Mouse (Mus musculus): ENCODE results near the gene Rrbp1. TPM values are rescaled to one million over a fixed set of nuclear protein-coding genes. Genes with fewer than 3 reads are reported as not detected.

Gene Rrbp1
- polyA plus RNA-seq, 1 experiment from 2014 or later = 152 TPM

GRCm38 (mm10) chr2:143975146-143975649, 35.9 kb downstream of the Rrbp1 start:
- ATAC-seq (ENCODE audit: insufficient number of reproducible peaks, low FRiP score, low TSS enrichment, low read depth) = no peak

DNA sequence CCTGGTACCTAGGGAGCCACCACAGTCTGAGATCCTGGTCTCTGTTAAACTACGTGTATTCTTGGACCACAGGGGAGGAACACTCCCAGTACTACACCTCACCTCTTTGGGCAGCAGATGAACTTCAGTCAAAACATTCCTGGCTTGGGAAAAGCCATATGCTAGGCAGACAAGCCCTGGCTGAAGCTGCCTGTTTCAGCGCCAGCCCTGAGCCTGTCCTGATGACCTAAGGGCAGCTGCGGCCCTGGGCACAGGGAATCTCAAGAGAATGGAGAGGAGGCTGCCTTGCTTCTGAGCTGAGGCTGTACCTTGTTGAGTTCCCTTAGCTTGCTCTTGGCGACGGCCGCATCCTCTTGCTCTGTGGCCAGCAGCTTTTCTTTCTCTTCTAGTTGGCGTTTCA, 37.9 kb downstream of the Rrbp1 start:
- Histone ChIP-seq H3K4me3 (no peak overlapping the region), H3K9me3 (no peaks in the 10 kb centered on the region), H3K4me2 (no peak overlapping the region), H3K9ac (no peak overlapping the region), H3K27me3 (no peaks in the 10 kb centered on the region), H3K27ac (no peak overlapping the region), H3K36me3 (peaks cover 86% of the 10 kb centered on the region), H3K4me1 (peaks cover 5% of the 10 kb centered on the region; the same call in 1 of the 2 replicates)
- no peak for ATAC-seq (ENCODE audit: insufficient number of reproducible peaks, low FRiP score, low TSS enrichment, low read depth)
- 87% methylated on average over 7 of the region's 7 CpGs for WGBS

More at GRCm38 (mm10) chr2:143975146-143975649, 35.9 kb downstream of the Rrbp1 start:
- no peaks in the 10 kb centered on the region for H3K27me3 ChIP-seq
- no peak overlapping the region for H3K4me2 ChIP-seq
- no peaks in the 10 kb centered on the region for H3K9me3 ChIP-seq
- WGBS = 91% methylated on average over 5 of the region's 5 CpGs
- no peak overlapping the region for H3K9ac ChIP-seq
- no peak overlapping the region for H3K4me3 ChIP-seq
- peaks cover 76% of the 10 kb centered on the region for H3K36me3 ChIP-seq
- H3K27ac ChIP-seq = no peak overlapping the region
- peaks cover 5% of the 10 kb centered on the region for H3K4me1 ChIP-seq

- peaks cover 92% of the 10 kb centered on the region for H3K36me3 ChIP-seq
These were observed 39.2 kb downstream of the Rrbp1 start for GRCm38 (mm10) chr2:143971887-143972286.

GRCm38 (mm10) chr2:143970841-143971240, 40.2 kb downstream of the Rrbp1 start:
- Histone ChIP-seq H3K4me3 (no peak overlapping the region), H3K4me2 (no peak overlapping the region), H3K9me3 (no peaks in the 10 kb centered on the region), H3K27me3 (no peaks in the 10 kb centered on the region), H3K4me1 (no peaks in the 10 kb centered on the region), H3K27ac (no peak overlapping the region), H3K36me3 (peaks cover 93% of the 10 kb centered on the region), H3K9ac (no peak overlapping the region)
- 77% methylated on average over 2 of the region's 2 CpGs for WGBS
- no peak for ATAC-seq (ENCODE audit: insufficient number of reproducible peaks, low FRiP score, low TSS enrichment, low read depth)

More at GRCm38 (mm10) chr2:143971887-143972286, 39.2 kb downstream of the Rrbp1 start:
- 89% methylated on average over 2 of the region's 2 CpGs for WGBS
- H3K9me3 ChIP-seq = no peaks in the 10 kb centered on the region
- H3K9ac ChIP-seq = no peak overlapping the region
- H3K27ac ChIP-seq = no peak overlapping the region
- H3K4me3 ChIP-seq = no peak overlapping the region
- H3K4me1 ChIP-seq = no peaks in the 10 kb centered on the region
- no peaks in the 10 kb centered on the region for H3K27me3 ChIP-seq
- no peak overlapping the region for H3K4me2 ChIP-seq
- ATAC-seq (ENCODE audit: insufficient number of reproducible peaks, low FRiP score, low TSS enrichment, low read depth) = no peak

GRCm38 (mm10) chr2:143969260-143969659, 41.8 kb downstream of the Rrbp1 start:
- no peaks in the 10 kb centered on the region for H3K4me1 ChIP-seq
- H3K4me2 ChIP-seq = no peak overlapping the region
- peaks cover 95% of the 10 kb centered on the region for H3K36me3 ChIP-seq
- no peak overlapping the region for H3K4me3 ChIP-seq
- H3K9me3 ChIP-seq = no peaks in the 10 kb centered on the region
- WGBS = 86% methylated on average over 7 of the region's 7 CpGs
- H3K9ac ChIP-seq = no peak overlapping the region
- no peak for ATAC-seq (ENCODE audit: insufficient number of reproducible peaks, low FRiP score, low TSS enrichment, low read depth)
- no peaks in the 10 kb centered on the region for H3K27me3 ChIP-seq
- H3K27ac ChIP-seq = no peak overlapping the region

- 100% methylated on average over 1 of the region's 1 CpGs for WGBS
- Histone ChIP-seq H3K9ac (no peak overlapping the region), H3K9me3 (no peaks in the 10 kb centered on the region; the same call in 1 of the 2 replicates), H3K27me3 (no peaks in the 10 kb centered on the region), H3K4me1 (no peaks in the 10 kb centered on the region), H3K36me3 (peaks cover 81% of the 10 kb centered on the region), H3K4me2 (no peak overlapping the region), H3K27ac (no peak overlapping the region), H3K4me3 (no peak overlapping the region)
- no peak for ATAC-seq (ENCODE audit: insufficient number of reproducible peaks, low FRiP score, low TSS enrichment, low read depth)
These were observed 47.7 kb downstream of the Rrbp1 start for GRCm38 (mm10) chr2:143963318-143963717.

- no peaks in the 10 kb centered on the region for H3K27me3 ChIP-seq
- no peak overlapping the region for H3K4me2 ChIP-seq
- WGBS = 95% methylated on average over 5 of the region's 5 CpGs
- ATAC-seq (ENCODE audit: insufficient number of reproducible peaks, low FRiP score, low TSS enrichment, low read depth) = no peak
- no peak overlapping the region for H3K4me3 ChIP-seq
- no peaks in the 10 kb centered on the region; the same call in 1 of the 2 replicates for H3K9me3 ChIP-seq
- H3K4me1 ChIP-seq = no peaks in the 10 kb centered on the region
- peaks cover 81% of the 10 kb centered on the region for H3K36me3 ChIP-seq
- no peak overlapping the region for H3K9ac ChIP-seq
- H3K27ac ChIP-seq = no peak overlapping the region
These were observed 48.9 kb downstream of the Rrbp1 start for GRCm38 (mm10) chr2:143962192-143962591.

DNA sequence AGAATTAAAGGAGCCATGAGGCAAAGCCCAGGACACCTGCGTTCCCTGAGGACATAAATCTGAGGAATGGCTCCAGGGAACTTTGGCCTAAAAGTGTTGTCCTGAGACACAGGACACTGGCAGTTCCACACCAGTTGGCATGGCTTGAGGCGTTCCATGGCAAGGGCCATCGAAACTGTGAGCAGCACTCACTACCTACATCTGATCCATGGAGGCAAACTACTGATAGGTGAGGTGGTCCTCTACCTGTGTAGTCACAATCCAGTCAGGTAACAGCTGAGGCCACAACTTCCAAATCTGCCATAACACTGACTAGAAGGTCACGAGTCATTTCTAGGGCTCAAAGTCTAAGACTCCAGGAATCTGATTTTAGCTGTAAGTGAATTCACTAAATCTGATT, 55.3 kb downstream of the Rrbp1 start:
- Histone ChIP-seq H3K9me3 (no peaks in the 10 kb centered on the region; the same call in 1 of the 2 replicates), H3K27ac (no peak overlapping the region), H3K36me3 (peaks cover 81% of the 10 kb centered on the region), H3K4me3 (no peak overlapping the region), H3K4me2 (no peak overlapping the region), H3K27me3 (no peaks in the 10 kb centered on the region), H3K4me1 (peaks cover 12% of the 10 kb centered on the region; the same call in 1 of the 2 replicates), H3K9ac (no peak overlapping the region)
- WGBS = 94% methylated on average over 4 of the region's 4 CpGs
- no peak for ATAC-seq (ENCODE audit: insufficient number of reproducible peaks, low FRiP score, low TSS enrichment, low read depth)

GRCm38 (mm10) chr2:143955004-143955403, 56.1 kb downstream of the Rrbp1 start:
- no peak for ATAC-seq (ENCODE audit: insufficient number of reproducible peaks, low FRiP score, low TSS enrichment, low read depth)
- Histone ChIP-seq H3K36me3 (peaks cover 87% of the 10 kb centered on the region), H3K9ac (no peak overlapping the region), H3K4me3 (no peak overlapping the region), H3K4me1 (peaks cover 12% of the 10 kb centered on the region; the same call in 1 of the 2 replicates), H3K27ac (no peak overlapping the region), H3K27me3 (no peaks in the 10 kb centered on the region), H3K9me3 (no peaks in the 10 kb centered on the region; the same call in 1 of the 2 replicates), H3K4me2 (no peak overlapping the region)
- 91% methylated on average over 4 of the region's 4 CpGs for WGBS

GRCm38 (mm10) chr2:143953944-143954343, 57.1 kb downstream of the Rrbp1 start:
- Histone ChIP-seq H3K9ac (no peak overlapping the region), H3K4me1 (peaks cover 12% of the 10 kb centered on the region; the same call in 1 of the 2 replicates), H3K4me3 (no peak overlapping the region), H3K36me3 (peaks cover 93% of the 10 kb centered on the region), H3K27me3 (no peaks in the 10 kb centered on the region), H3K9me3 (no peaks in the 10 kb centered on the region), H3K27ac (no peak overlapping the region), H3K4me2 (no peak overlapping the region)
- ATAC-seq (ENCODE audit: insufficient number of reproducible peaks, low FRiP score, low TSS enrichment, low read depth) = no peak
- 86% methylated on average over 4 of the region's 4 CpGs for WGBS

DNA sequence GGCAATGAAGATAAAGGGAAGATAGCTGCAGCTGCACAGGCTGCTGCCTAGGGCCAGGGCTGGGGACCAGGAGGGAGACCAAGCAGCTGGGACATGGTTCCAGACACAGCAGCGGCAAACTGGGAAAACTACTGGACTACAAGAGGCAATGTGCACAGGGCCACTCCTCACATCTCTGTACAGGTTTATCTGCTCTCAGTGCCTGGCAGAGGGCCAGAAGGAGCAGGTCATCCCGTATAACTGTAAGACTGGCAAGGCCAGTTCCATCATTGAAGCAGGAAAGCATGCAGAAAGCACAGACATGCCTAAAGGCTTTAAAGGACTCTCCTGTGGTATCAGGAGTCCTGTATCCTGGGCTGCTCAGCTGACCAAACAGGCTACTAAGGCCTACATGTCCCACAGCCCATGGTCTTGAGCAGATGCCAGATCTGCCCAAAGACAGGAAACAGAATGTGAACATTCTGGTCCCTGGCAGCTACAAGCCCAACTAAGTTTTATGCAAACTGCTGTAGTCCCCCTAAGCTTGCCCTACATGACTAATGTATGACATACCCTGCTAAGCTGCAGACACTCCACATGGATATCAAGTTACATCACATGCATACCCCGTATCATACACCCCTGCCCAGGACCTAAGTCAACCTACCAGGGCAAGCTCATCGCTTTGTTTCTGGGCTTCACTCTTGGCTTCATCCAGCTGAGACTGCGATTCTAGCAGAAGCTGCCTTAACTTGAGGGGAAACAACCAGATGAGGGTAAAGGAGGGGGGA, 59.3 kb downstream of the Rrbp1 start:
- H3K9ac ChIP-seq = no peak overlapping the region
- peaks cover 99% of the 10 kb centered on the region for H3K36me3 ChIP-seq
- H3K4me2 ChIP-seq = no peak overlapping the region
- 72% methylated on average over 5 of the region's 5 CpGs for WGBS
- H3K27me3 ChIP-seq = no peaks in the 10 kb centered on the region
- no peaks in the 10 kb centered on the region for H3K9me3 ChIP-seq
- H3K27ac ChIP-seq = 0 out of 2 replicates have a peak overlapping the region, but pooled peaks have one; percentile 14
- no peak overlapping the region for H3K4me3 ChIP-seq
- no peak for ATAC-seq (ENCODE audit: insufficient number of reproducible peaks, low FRiP score, low TSS enrichment, low read depth)
- peaks cover 12% of the 10 kb centered on the region; the same call in 1 of the 2 replicates for H3K4me1 ChIP-seq

- no peak overlapping the region for H3K9ac ChIP-seq
- 80% methylated on average over 1 of the region's 1 CpGs for WGBS
- ATAC-seq (ENCODE audit: insufficient number of reproducible peaks, low FRiP score, low TSS enrichment, low read depth) = 0 out of 2 replicates have a peak, but pooled peaks have one; percentile 13
- peaks cover 99% of the 10 kb centered on the region for H3K36me3 ChIP-seq
- H3K27me3 ChIP-seq = no peaks in the 10 kb centered on the region
- H3K9me3 ChIP-seq = no peaks in the 10 kb centered on the region
- H3K4me3 ChIP-seq = no peak overlapping the region
- H3K27ac ChIP-seq = 0 out of 2 replicates have a peak overlapping the region, but pooled peaks have one; percentile 14
- H3K4me1 ChIP-seq = peaks cover 12% of the 10 kb centered on the region; the same call in 1 of the 2 replicates
- no peak overlapping the region for H3K4me2 ChIP-seq
These were observed 60.0 kb downstream of the Rrbp1 start for GRCm38 (mm10) chr2:143951028-143951420.

All from limb, embryonic 15.5 days (tissue).